Mouse (Mus musculus): ENCODE results near the gene Slc6a9.

DNA sequence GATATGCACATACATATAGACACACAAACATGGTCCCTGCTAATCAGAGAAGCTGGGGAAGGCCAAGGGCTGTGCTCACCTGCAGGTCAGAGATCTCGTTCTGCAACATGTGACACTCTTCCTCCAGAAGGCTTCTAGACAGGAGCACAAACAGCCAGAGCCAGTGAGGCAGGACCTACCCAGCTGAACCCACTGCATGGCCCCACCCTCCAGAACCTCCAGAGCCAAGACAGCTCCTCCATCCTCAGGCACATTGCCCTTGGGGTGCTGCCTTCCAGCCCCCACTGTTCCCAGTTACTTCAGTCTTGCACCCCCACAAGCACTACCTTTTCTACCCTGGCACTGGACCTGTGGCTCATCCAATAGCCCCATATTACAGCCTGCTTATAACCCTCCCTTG, 36.1 kb downstream of the Slc6a9 start:
- TF ChIP-seq POLR2A (IDR thresholded peaks at IDR 0.05; ENCODE audit: insufficient read depth, low read depth, low read length): no peak
- no peak for TF ChIP-seq CTCF (IDR thresholded peaks at IDR 0.05; ENCODE audit: insufficient read depth, low read depth, low read length)

All from olfactory bulb, adult 2 months (tissue).